Mouse (Mus musculus) thymus, postnatal 0 days (tissue): Measurements from ENCODE around the gene Pde4d. TPM values are rescaled to one million over a fixed set of nuclear protein-coding genes. Genes with fewer than 3 reads are reported as not detected.

Experiments used
- DNase-seq: peaks from one replicate; pipeline ENCODE4 v3.0.0-alpha.2; 2015; ENCODE audit warnings: low spot score
- polyA plus RNA-seq: library from polyadenylated mRNA; unstranded; fragments of >200 nt; fragmentation: Nextera tagmentation; extraction: Ambion mirVana; gene quantifications from 2 replicates; pipeline ENCODE4 v1.2.1, GENCODE M21; 2015

The Pde4d gene
- polyA plus RNA-seq, 1 experiment from 2014 or later, result 16.5 TPM

GRCm38 (mm10) chr13:109279211-109279610 is 829.5 kb downstream of the Pde4d start:
- no peak for DNase-seq

- no peak for DNase-seq
Measured at GRCm38 (mm10) chr13:109280433-109280832, 830.7 kb downstream of the Pde4d start.

DNA sequence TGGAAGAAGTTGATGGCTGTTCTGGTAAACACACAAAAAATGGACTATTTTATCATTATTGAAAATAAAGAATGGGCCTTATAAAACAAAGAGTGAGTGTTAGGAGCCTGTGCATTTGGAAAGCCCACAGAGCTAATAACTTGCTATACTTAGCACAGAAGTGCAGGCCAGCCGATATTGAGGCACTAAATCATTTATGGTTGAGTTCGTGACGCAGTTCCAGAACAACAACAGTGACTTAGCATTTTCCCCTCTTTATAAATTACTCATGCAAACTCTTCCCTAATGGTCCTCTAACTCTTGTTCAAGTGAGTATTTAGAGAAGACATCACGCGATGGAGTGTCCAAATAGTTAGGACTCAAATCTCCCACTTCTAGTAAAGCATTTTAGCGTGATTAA is 837.7 kb downstream of the Pde4d start:
- no peak for DNase-seq

GRCm38 (mm10) chr13:109290922-109291321 is 841.2 kb downstream of the Pde4d start:
- DNase-seq, result no peak

DNA sequence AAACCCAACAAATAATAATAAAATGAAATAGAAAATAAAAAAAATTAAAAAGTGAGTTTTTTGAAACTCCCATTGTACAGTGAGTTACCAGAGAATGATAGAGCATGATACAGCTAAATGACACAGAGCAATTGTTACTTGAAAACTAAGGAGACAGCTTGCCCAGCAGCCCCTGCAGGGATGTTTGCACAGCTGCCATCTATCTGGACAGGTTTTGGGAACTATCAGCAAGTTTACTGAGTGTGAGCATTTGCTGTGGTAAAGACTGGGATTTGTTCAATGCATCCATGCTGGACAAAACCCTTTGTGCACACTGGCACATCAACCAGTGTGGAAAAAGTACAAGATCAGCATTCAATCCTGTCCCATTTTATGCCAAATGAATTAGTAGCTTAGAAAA is 843.3 kb downstream of the Pde4d start:
- no peak for DNase-seq

GRCm38 (mm10) chr13:109296347-109297037 is 846.7 kb downstream of the Pde4d start:
- DNase-seq, result no peak

- DNase-seq, result no peak
Measured at GRCm38 (mm10) chr13:109298852-109299251, 849.1 kb downstream of the Pde4d start.

DNA sequence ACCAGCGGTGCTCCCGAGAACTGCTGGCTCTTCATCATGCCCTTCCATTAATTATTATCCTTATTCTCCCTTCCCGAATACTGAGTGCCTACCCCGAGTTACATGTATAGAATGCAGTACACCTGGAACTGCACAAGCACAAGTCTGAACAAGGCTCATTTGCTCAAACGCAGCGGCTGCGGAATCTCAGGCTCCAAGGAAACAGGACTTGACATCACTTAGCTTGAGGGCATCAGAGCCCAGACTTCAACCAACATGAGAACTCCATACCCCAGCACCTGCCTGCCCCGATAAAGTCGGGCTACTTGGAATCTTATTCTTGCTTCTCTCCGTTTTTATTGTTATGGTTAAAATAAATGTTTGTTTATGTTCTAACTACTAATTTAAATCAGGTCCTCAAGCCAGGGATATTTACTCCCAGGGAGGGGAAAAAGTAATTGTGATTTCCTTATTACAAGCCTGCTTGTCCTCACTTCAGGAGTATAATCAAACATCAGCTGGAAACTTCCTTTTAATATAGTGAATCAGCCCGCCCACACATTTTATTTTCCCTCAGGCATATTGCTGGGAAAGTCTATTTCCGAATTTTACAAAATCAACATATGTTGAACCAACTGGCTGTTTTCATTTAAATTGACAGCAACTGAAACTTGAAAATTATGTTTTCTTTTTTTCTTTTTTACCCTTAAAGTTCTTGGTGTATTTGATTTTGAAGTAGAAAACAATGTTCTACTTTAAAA is 849.9 kb downstream of the Pde4d start:
- DNase-seq, result no peak

- no peak for DNase-seq
Measured at GRCm38 (mm10) chr13:109312542-109312941, 862.8 kb downstream of the Pde4d start.

DNA sequence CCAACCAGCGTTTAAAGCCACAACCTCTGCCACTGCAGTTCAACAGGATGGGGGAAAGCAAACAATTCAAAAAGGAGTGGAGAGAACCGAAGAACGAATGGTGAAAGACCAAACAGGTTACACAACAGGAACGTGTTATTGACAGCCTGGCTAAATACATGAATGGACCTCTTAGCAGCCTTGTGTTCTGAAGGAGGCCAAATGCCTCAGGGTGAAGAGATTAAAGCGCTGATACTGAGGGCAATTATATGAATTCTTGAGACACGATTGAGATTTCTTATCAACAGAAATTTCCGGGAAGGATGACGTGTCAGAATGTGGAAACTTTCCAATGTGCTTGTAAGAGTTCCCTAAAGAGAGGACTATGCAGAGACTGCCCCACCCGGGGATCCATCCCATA is 865.9 kb downstream of the Pde4d start:
- no peak for DNase-seq

- no peak for DNase-seq
Measured at GRCm38 (mm10) chr13:109317644-109318043, 867.9 kb downstream of the Pde4d start.

GRCm38 (mm10) chr13:109318434-109318998 is 868.8 kb downstream of the Pde4d start:
- no peak for DNase-seq

- DNase-seq, result no peak
Measured at GRCm38 (mm10) chr13:109326061-109326460, 876.3 kb downstream of the Pde4d start.

GRCm38 (mm10) chr13:109331563-109331962 is 881.8 kb downstream of the Pde4d start:
- no peak for DNase-seq

DNA sequence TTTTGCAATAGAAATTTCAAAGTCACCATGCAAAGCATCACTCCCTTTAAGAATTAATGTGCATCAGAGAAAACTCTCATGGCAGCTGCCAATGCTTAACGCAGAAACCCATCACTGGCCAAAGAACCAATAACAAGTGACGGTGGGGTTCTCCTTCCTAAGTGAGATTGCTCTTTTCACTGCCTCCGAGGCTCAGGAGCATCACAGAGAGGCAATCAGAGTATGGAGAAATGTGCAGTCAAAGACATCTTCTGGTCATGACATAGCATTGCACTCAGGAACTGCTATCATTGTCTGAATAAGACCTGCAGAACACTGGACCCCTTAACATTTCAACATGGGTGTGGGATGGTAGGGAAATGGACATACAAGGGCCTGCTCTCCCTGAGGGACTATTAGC is 892.2 kb downstream of the Pde4d start:
- no peak for DNase-seq

DNA sequence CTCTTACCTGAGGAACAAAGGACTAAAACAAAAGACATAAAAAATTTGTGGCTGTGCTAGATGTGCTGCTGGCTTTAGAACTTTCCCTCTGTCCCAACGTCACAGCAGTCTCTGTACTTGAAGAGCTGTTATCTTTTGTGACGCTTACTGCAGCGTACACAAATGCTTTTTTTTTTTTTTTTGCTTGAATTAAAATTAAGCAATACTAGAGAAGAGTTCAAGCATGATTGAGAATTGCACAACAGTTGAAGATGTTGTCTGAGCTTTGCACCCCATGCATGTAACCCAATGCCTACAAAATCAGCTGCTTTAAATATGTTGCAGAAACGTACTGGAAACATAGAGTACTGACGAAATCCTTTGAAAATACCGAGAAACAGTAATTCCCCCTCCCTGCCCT is 892.7 kb downstream of the Pde4d start:
- DNase-seq, result no peak

DNA sequence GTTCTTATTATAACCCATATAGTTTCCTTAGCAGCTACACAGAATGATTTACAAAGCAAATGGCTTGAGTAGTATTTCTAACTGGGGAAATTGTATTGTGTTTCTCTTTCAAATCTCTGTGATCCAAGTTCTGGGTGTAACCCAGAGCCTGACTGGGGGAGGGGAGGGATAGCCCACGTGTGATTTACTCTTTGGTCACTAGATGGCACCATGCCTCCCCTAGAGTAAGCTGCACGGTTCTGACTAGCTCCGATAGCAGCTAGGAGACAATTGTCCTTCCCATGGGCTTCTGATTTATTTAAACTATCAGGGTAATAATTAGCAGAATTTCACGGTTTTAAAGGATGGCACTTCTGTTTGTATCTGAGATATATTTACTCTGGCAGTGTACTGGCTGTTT is 893.8 kb downstream of the Pde4d start:
- DNase-seq, result peak; percentile 67

DNA sequence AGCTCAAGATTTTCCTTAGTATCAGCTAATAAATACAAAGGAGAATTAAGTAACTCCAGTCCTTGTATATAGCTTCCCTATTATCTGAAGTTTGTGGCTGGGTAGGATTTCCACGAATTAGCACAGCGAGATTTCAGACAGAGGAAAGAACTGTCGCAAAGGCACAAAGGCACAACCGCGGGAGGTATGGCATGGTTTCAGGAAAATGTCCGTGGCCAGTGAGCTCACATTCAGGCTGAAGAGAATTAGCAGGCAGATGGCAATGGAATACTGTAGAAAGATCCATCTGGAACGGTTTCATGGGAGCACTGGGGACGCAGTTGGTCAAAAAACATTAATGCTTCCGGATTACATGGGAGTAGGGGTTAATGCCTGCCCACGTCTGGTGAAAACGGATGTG is 898.0 kb downstream of the Pde4d start:
- no peak for DNase-seq

DNA sequence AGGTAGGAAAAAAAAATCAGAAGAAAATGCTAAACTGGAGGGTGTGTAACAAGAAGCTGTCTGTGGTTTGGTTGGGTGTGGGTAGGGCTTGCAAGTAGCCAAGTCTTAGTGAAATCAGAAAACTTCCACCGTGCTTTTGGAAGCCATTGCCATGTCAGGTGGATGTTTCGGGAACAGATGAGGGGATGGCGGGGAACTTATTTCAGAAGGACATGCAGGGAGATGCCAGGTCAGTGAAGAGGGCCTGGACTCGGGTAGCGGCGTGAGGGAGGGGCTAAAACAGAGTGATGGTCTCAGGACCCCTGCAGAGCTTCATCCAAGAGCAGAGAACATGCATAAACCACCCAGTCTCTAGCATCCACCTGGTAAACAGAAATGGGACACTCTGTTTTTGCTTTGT is 898.6 kb downstream of the Pde4d start:
- no peak for DNase-seq

GRCm38 (mm10) chr13:109350100-109350499 is 900.4 kb downstream of the Pde4d start:
- no peak for DNase-seq

- no peak for DNase-seq
Measured at GRCm38 (mm10) chr13:109354017-109354416, 904.3 kb downstream of the Pde4d start.

GRCm38 (mm10) chr13:109356252-109356651 is 906.5 kb downstream of the Pde4d start:
- no peak for DNase-seq

GRCm38 (mm10) chr13:109359994-109360393 is 910.2 kb downstream of the Pde4d start:
- no peak for DNase-seq
